Mouse (Mus musculus) embryonic fibroblast, embryonic 13.5 days (primary cell): ENCODE results near the gene Cdc42bpa. TPM values are rescaled to one million over a fixed set of nuclear protein-coding genes. Genes with fewer than 3 reads are reported as not detected.
"Not testable (repeated sequence)": the region's sequence is repeated elsewhere in the genome, so short reads cannot be mapped to it uniquely, and the experiment has no call there.

Experiments
- H3K27ac ChIP-seq: 2 replicates; pipeline ENCODE4 v1.5.1; 2012; ENCODE audit warnings: low read length, control low read depth, inconsistent platforms; ENCODE audit not compliant: insufficient read depth
- H3K4me1 ChIP-seq: 2 replicates; pipeline ENCODE4 v1.6.1; 2011; ENCODE audit warnings: low read length; ENCODE audit not compliant: control insufficient read depth, insufficient read depth
- H3K4me3 ChIP-seq: 2 replicates; pipeline ENCODE4 v1.5.1; 2011; ENCODE audit warnings: mild to moderate bottlenecking, control low read depth, low read length; ENCODE audit not compliant: insufficient read depth
- CTCF ChIP-seq: IDR thresholded peaks from 2 replicates; pipeline ENCODE4 v1.5.1; 2011; ENCODE audit warnings: mild to moderate bottlenecking, control low read depth, low read length, moderate library complexity, borderline replicate concordance; ENCODE audit not compliant: insufficient read depth
- POLR2A ChIP-seq: IDR thresholded peaks from 2 replicates; pipeline ENCODE4 v1.6.1; 2011; ENCODE audit warnings: low read depth, mild to moderate bottlenecking, control low read depth, low read length, moderate library complexity
- polyA plus RNA-seq: library from polyadenylated mRNA; stranded (reverse); fragments of >200 nt; gene quantifications from 2 replicates; pipeline ENCODE4 v1.2.4, GENCODE M21; 2011; ENCODE audit warnings: low read depth; ENCODE audit not compliant: missing spikeins, insufficient read length

Cdc42bpa gene
- polyA plus RNA-seq, 1 experiment = 109 TPM

DNA sequence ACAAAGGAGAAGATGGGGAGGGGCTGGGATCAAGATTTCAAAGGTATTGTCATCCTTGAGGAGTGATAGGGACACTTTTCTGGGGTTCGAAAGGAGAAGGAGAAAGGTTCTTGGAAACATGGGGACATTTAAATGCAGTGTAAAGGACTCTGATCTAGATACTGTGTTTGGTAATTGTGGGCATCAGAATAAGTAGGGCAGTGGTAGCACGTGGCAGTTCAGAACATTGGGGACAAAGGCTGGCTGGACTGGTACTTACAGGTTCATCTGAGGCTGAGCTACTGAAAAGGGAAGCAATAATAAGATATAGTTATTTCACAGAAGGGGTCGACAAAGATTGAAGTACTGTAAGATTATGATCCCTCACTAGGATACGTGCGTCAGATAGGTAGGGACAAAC is 63.2 kb downstream of the Cdc42bpa start:
- Histone ChIP-seq H3K4me3 (no peak overlapping the region), H3K4me1 (peaks cover 8% of the 10 kb centered on the region), H3K27ac (no peak overlapping the region)
- TF ChIP-seq CTCF = no peak
- no peak for TF ChIP-seq POLR2A

DNA sequence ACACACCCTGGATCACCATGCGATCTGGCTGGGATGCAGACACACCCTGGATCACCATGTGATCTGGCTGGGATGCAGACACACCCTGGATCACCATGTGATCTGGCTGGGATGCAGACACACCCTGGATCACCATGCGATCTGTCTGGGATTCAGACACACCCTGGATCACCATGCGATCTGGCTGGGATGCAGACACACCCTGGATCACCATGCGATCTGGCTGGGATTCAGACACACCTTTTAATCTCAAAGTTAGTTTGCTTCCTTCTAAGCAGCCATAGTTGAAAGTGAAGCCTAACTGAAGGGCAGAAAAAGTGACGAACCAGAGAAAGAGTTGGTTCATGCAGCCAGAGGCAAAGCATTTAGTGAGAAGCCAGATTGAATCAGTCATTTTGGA is 69.6 kb downstream of the Cdc42bpa start:
- H3K4me1 ChIP-seq, H3K27ac ChIP-seq, H3K4me3 ChIP-seq: not testable (repeated sequence)

- no peak for TF ChIP-seq CTCF
- no peak overlapping the region for H3K27ac ChIP-seq
- H3K4me1 ChIP-seq = no peaks in the 10 kb centered on the region
- H3K4me3 ChIP-seq = no peak overlapping the region
These were observed 70.5 kb downstream of the Cdc42bpa start for GRCm38 (mm10) chr1:180030631-180031365.

DNA sequence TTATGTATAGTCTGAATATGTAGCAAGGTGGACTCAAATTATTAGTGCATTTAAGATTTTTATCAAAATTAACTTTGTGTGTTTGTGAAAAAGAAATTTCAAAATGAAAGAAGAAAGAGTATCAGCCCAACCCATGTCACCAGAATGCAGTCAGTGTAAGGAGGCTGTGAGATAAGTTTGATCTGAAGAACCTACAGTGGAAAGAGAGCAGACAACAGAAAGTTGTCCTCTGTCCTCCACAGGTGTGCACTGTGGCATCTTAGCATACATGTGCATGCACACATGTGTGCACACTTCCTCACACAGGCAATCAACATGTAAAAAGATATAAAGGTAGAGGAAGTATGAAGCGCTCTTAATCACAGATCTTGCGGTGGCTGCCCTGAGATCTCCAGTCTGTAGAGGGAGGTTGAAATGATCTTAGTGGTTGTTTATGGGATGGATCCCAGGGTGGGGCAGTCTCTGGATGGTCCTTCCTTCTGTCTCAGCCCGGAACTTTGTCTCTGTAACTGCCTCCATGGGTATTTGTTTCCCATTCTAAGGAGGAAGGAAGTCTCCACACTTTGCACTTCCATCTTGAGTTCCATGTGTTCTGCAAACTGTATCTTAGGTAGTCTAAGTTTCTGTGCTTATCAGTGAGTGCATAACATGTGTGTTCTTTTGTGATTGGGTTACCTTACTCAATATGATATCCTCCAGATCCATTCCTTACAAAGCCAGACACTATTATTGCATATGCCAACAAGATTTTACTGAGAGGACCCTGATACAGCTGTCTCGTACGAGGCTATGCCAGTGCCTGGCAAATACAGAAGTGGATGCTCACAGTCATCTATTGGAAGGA is 71.7 kb downstream of the Cdc42bpa start:
- Histone ChIP-seq H3K27ac (no peak overlapping the region), H3K4me1 (no peaks in the 10 kb centered on the region), H3K4me3 (no peak overlapping the region)
- TF ChIP-seq CTCF = no peak

GRCm38 (mm10) chr1:180037461-180037860 is 77.2 kb downstream of the Cdc42bpa start:
- Histone ChIP-seq H3K4me1 (no peaks in the 10 kb centered on the region), H3K4me3 (no peak overlapping the region), H3K27ac (no peak overlapping the region)
- no peak for TF ChIP-seq CTCF
- TF ChIP-seq POLR2A = no peak

DNA sequence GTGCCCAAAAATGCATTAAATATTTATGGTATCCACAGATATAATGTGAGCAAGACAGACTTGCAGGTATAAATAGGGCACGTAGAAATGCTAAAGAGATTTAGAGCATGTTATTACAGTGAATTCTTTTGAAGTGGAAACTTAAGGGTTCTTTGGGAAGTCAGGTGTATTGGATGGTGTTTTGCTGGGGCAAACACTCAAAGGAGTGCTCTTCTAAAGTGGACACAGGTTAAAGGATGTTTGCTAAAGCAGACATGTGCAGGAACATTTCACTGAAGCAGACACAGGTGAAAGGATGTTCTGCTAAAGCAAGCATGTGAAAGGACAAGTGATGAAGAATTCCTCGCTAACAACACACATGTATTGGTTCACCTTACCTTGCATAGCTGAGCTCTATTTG is 83.9 kb downstream of the Cdc42bpa start:
- H3K4me3 ChIP-seq = no peak overlapping the region
- no peak overlapping the region for H3K27ac ChIP-seq
- TF ChIP-seq CTCF (no peak), POLR2A (no peak)
- no peaks in the 10 kb centered on the region for H3K4me1 ChIP-seq

- no peak overlapping the region for H3K27ac ChIP-seq
- no peak overlapping the region for H3K4me3 ChIP-seq
- no peaks in the 10 kb centered on the region for H3K4me1 ChIP-seq
- TF ChIP-seq CTCF (no peak), POLR2A (no peak)
These were observed 84.9 kb downstream of the Cdc42bpa start for GRCm38 (mm10) chr1:180045172-180045571.

GRCm38 (mm10) chr1:180089176-180089575 is 128.9 kb downstream of the Cdc42bpa start:
- TF ChIP-seq POLR2A (no peak), CTCF (no peak)
- Histone ChIP-seq H3K27ac (no peak overlapping the region), H3K4me3 (no peak overlapping the region), H3K4me1 (no peaks in the 10 kb centered on the region)

GRCm38 (mm10) chr1:180098426-180098825 is 138.2 kb downstream of the Cdc42bpa start:
- Histone ChIP-seq H3K4me1 (no peaks in the 10 kb centered on the region), H3K27ac (no peak overlapping the region), H3K4me3 (no peak overlapping the region)
- TF ChIP-seq POLR2A (no peak), CTCF (no peak)

DNA sequence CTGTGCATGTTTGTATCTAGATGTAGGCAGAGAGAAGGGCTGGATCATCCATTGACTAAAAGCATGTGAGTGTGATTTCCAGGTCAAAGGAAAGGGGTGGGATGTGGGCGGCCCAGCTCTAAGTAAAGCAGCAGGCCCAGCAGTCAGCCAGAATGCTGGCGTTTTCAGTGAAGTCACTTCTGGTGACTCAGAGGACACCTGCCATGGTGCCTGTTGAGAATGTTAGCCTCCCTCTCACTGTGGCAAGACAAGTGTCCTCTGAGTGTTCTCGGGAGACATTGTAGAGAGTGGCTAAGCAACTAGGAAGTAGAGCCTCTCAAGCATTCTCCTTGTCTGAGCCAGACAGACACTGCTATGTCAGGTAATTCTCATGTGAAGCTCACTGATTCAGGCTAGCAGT is 144.3 kb downstream of the Cdc42bpa start:
- no peak overlapping the region for H3K4me3 ChIP-seq
- no peak overlapping the region for H3K27ac ChIP-seq
- TF ChIP-seq POLR2A = no peak
- TF ChIP-seq CTCF = no peak
- no peaks in the 10 kb centered on the region for H3K4me1 ChIP-seq
